Mouse (Mus musculus) forebrain, embryonic 12.5 days (tissue): ENCODE measurements at regions not wholly inside any gene's neighbourhood (a gene's known extent, or its start where the extent isn't known, plus 50 kb on each side); places are given as distances from the start of the nearest gene placed in this dataset.

Experiments used
- ATAC-seq: fragments of 200-750 bp; cut with Nextera tagmentation; 2 replicates; pipeline ENCODE4 v1.8.0; 2017; ENCODE audit warnings: moderate TSS enrichment; ENCODE audit not compliant: low FRiP score
- H3K27ac ChIP-seq: fragments of 300-500 bp; sonication (generic); 2 replicates; pipeline ENCODE4 v1.5.1; 2016; ENCODE audit warnings: mild to moderate bottlenecking
- H3K27me3 ChIP-seq: fragments of 300-500 bp; sonication (generic); 2 replicates; pipeline ENCODE4 v1.6.1; 2016; ENCODE audit warnings: mild to moderate bottlenecking
- H3K36me3 ChIP-seq: fragments of 300-500 bp; sonication (generic); replicated peaks from 2 replicates; pipeline ENCODE4 v1.6.1; 2016; ENCODE audit warnings: mild to moderate bottlenecking
- H3K4me1 ChIP-seq: fragments of 300-500 bp; sonication (generic); 2 replicates; pipeline ENCODE4 v1.6.1; 2016
- H3K4me2 ChIP-seq: fragments of 300-500 bp; sonication (generic); 2 replicates; pipeline ENCODE4 v1.6.1; 2016; ENCODE audit warnings: mild to moderate bottlenecking, moderate library complexity
- H3K4me3 ChIP-seq: fragments of 300-500 bp; sonication (generic); replicated peaks from 2 replicates; pipeline ENCODE4 v1.5.1; 2016; ENCODE audit warnings: mild to moderate bottlenecking
- H3K9ac ChIP-seq: fragments of 300-500 bp; sonication (generic); 2 replicates; pipeline ENCODE4 v1.6.1; 2016; ENCODE audit warnings: mild to moderate bottlenecking
- H3K9me3 ChIP-seq: fragments of 300-500 bp; sonication (generic); 2 replicates; pipeline ENCODE4 v1.6.1; 2016
- WGBS: fragments of 180-500 bp; shearing (Covaris S2); methylation state at CpG from one replicate; pipeline ENCODE4 v1.1.7; 2016; 5-methylcytosine and 5-hydroxymethylcytosine counted together

DNA sequence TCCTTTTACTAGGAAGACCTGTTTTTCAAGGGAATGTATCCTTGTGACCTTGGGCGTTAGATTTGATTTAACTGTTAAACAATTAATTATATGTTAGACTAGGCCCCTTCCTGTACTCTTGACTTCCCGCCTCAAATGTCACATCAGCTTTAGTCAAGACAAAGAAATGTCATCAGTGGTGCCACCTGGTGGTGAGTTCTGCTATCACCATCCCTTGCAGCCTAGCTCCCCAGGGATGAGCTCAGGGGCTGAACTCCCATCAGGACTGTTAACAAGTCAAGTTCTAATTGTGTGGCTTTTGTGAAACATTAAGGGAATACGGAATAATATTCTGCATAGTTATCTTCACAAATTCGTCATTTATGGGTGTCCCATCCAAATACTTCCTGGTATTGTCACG lies 436.8 kb downstream of the Fut8 start:
- Histone ChIP-seq H3K27me3 (no peaks in the 10 kb centered on the region; the same call in 1 of the 2 replicates), H3K9me3 (no peaks in the 10 kb centered on the region), H3K4me2 (no peak overlapping the region), H3K4me1 (peaks cover 6% of the 10 kb centered on the region; the same call in 1 of the 2 replicates), H3K9ac (no peak overlapping the region), H3K27ac (no peak overlapping the region), H3K4me3 (no peak overlapping the region), H3K36me3 (no peaks in the 10 kb centered on the region)
- 78% methylated on average over 5 of the region's 5 CpGs for WGBS
- ATAC-seq = no peak

GRCm38 (mm10) chr12:77678040-77678439 lies 440.1 kb downstream of the Fut8 start:
- H3K4me1 ChIP-seq = no peaks in the 10 kb centered on the region
- ATAC-seq = no peak
- H3K4me3 ChIP-seq = no peak overlapping the region
- H3K4me2 ChIP-seq = no peak overlapping the region
- no peaks in the 10 kb centered on the region for H3K9me3 ChIP-seq
- H3K9ac ChIP-seq = no peak overlapping the region
- WGBS = 72% methylated on average over 5 of the region's 5 CpGs
- H3K27ac ChIP-seq = no peak overlapping the region
- H3K27me3 ChIP-seq = no peaks in the 10 kb centered on the region; the same call in 1 of the 2 replicates
- no peaks in the 10 kb centered on the region for H3K36me3 ChIP-seq

- no peaks in the 10 kb centered on the region for H3K9me3 ChIP-seq
- H3K27ac ChIP-seq = no peak overlapping the region
- 73% methylated on average over 6 of the region's 6 CpGs for WGBS
- no peaks in the 10 kb centered on the region for H3K27me3 ChIP-seq
- no peak overlapping the region for H3K4me3 ChIP-seq
- H3K9ac ChIP-seq = no peak overlapping the region
- no peak overlapping the region for H3K4me2 ChIP-seq
- peaks cover 12% of the 10 kb centered on the region for H3K4me1 ChIP-seq
- no peaks in the 10 kb centered on the region for H3K36me3 ChIP-seq
- no peak for ATAC-seq
Measured at GRCm38 (mm10) chr12:77694101-77694500, 456.2 kb downstream of the Fut8 start.

- WGBS = 78% methylated on average over 8 of the region's 8 CpGs
- H3K9me3 ChIP-seq = no peaks in the 10 kb centered on the region
- H3K27me3 ChIP-seq = no peaks in the 10 kb centered on the region
- H3K9ac ChIP-seq = no peak overlapping the region
- ATAC-seq = no peak
- H3K4me1 ChIP-seq = peaks cover 15% of the 10 kb centered on the region
- no peak overlapping the region for H3K4me2 ChIP-seq
- H3K4me3 ChIP-seq = no peak overlapping the region
- H3K27ac ChIP-seq = no peak overlapping the region
- no peaks in the 10 kb centered on the region for H3K36me3 ChIP-seq
Measured at GRCm38 (mm10) chr12:77696039-77696631, 458.2 kb downstream of the Fut8 start.

DNA sequence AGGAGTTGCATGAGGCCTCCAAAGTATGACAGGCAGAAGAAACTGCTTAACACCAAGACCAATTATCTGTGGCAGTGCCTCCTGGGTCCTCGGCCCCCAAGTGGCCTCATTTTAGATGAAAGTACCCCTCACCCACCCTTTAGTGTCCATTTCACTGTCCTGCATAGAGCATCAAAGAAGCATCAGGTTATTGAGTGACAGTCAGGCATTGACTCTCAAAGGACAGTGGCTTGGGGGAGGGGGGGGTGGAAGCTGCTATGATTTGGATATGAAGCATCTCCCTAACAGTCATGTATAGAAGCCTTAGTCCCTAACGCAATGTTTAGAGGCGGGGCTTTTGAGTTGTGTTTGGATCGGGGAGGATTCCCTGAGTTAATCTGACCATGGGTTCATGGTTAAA lies 458.7 kb downstream of the Fut8 start:
- no peak overlapping the region for H3K4me3 ChIP-seq
- H3K4me2 ChIP-seq = no peak overlapping the region
- no peak for ATAC-seq
- H3K27ac ChIP-seq = no peak overlapping the region
- no peaks in the 10 kb centered on the region for H3K36me3 ChIP-seq
- H3K9me3 ChIP-seq = no peaks in the 10 kb centered on the region
- peaks cover 15% of the 10 kb centered on the region for H3K4me1 ChIP-seq
- no peak overlapping the region for H3K9ac ChIP-seq
- 88% methylated on average over 4 of the region's 4 CpGs for WGBS
- H3K27me3 ChIP-seq = no peaks in the 10 kb centered on the region

- peaks cover 15% of the 10 kb centered on the region for H3K4me1 ChIP-seq
- H3K27ac ChIP-seq = no peak overlapping the region
- H3K4me2 ChIP-seq = no peak overlapping the region
- WGBS = 74% methylated on average over 7 of the region's 7 CpGs
- ATAC-seq = no peak
- no peak overlapping the region for H3K9ac ChIP-seq
- H3K36me3 ChIP-seq = no peaks in the 10 kb centered on the region
- H3K27me3 ChIP-seq = no peaks in the 10 kb centered on the region
- H3K9me3 ChIP-seq = no peaks in the 10 kb centered on the region
- H3K4me3 ChIP-seq = no peak overlapping the region
Measured at GRCm38 (mm10) chr12:77698088-77698487, 460.2 kb downstream of the Fut8 start.

GRCm38 (mm10) chr12:77699896-77700605 lies 462.1 kb downstream of the Fut8 start:
- Histone ChIP-seq H3K36me3 (no peaks in the 10 kb centered on the region), H3K4me3 (no peak overlapping the region)
- WGBS = 31% methylated on average over 2 of the region's 2 CpGs

DNA sequence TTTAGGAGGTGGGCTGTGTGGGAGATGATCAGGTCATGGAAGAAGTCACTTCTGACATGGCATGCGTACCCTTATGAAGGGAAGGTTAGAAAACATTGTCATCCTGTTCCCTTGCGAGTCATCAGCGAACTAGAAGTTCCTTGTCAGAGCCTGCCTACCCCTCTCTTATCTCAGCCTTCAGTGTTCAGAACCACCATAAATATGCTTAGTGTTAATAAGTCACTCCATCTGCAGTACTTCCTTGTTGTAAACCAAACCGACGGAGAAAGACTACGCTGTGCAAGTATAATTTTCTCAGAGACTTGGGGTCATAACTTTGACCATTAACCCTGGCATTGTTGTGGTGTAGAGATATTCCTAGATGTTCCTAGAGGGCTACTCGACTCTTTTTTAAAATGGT lies 477.6 kb downstream of the Fut8 start:
- Histone ChIP-seq H3K27ac (peak overlapping the region; percentile 53; the same call in 1 of the 2 replicates), H3K4me2 (no peak overlapping the region), H3K36me3 (no peaks in the 10 kb centered on the region), H3K9me3 (no peaks in the 10 kb centered on the region), H3K9ac (no peak overlapping the region), H3K4me1 (peaks cover 16% of the 10 kb centered on the region), H3K4me3 (no peak overlapping the region), H3K27me3 (no peaks in the 10 kb centered on the region)
- ATAC-seq = no peak
- WGBS = 77% methylated on average over 7 of the region's 7 CpGs

More at GRCm38 (mm10) chr12:77699896-77700605, 462.1 kb downstream of the Fut8 start:
- H3K27me3 ChIP-seq = no peaks in the 10 kb centered on the region
- peaks cover 15% of the 10 kb centered on the region for H3K4me1 ChIP-seq
- ATAC-seq = no peak
- no peak overlapping the region for H3K9ac ChIP-seq
- H3K4me2 ChIP-seq = no peak overlapping the region
- H3K27ac ChIP-seq = no peak overlapping the region
- H3K9me3 ChIP-seq = no peaks in the 10 kb centered on the region

- no peak overlapping the region for H3K4me2 ChIP-seq
- no peak overlapping the region for H3K4me3 ChIP-seq
- H3K36me3 ChIP-seq = no peaks in the 10 kb centered on the region
- no peak overlapping the region for H3K9ac ChIP-seq
- 2% methylated on average over 2 of the region's 2 CpGs for WGBS
- peak overlapping the region; percentile 53; the same call in 1 of the 2 replicates for H3K27ac ChIP-seq
- H3K9me3 ChIP-seq = no peaks in the 10 kb centered on the region
- peak; percentile 83 for ATAC-seq
- no peaks in the 10 kb centered on the region for H3K27me3 ChIP-seq
- peaks cover 16% of the 10 kb centered on the region for H3K4me1 ChIP-seq
Measured at GRCm38 (mm10) chr12:77715979-77716378, 478.1 kb downstream of the Fut8 start.

- H3K4me1 ChIP-seq = no peaks in the 10 kb centered on the region
- no peak overlapping the region for H3K9ac ChIP-seq
- ATAC-seq = no peak
- no peaks in the 10 kb centered on the region for H3K9me3 ChIP-seq
- no peak overlapping the region for H3K4me2 ChIP-seq
- H3K27ac ChIP-seq = no peak overlapping the region
- no peaks in the 10 kb centered on the region for H3K36me3 ChIP-seq
- no peaks in the 10 kb centered on the region for H3K27me3 ChIP-seq
- no peak overlapping the region for H3K4me3 ChIP-seq
- WGBS = 36% methylated on average over 4 of the region's 4 CpGs
Measured at GRCm38 (mm10) chr12:77727766-77728165, 466.3 kb upstream of the Gm6657 start.

DNA sequence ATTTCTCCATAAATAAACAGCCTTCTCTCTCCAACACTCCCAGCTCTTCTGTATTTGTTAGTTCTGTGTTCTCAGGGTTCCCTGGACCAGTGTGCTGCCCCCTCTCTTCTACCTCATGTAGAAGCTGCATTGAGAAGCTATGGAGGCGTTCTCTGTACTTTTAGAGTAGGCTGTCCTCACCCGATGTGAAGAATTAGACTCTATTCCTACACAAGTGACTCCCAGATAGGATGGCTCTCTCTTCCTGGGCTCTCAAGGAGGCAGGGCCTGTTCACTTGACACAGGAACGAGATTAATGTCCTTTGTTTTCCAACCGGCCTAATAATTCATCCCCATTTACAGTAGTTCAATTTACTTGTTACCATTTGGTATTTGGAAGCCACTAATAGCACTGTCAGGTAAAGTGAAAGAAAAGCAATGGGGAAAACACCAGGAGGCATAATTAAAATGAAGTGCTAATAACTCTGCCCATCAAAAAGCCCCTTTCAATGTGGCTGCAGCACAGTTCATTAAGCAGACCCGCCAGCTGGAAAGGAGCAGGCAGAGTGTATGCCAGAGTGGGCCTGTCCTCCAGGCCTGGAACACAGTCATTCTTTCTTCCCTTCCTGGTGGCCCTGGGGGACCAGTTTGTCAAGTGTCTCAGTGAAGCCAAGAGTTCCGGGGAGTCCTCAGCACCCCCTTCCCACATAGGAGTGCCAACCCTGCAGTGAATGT lies 454.8 kb upstream of the Gm6657 start:
- no peak overlapping the region for H3K4me2 ChIP-seq
- H3K27ac ChIP-seq = peak overlapping the region; percentile 31; the same call in 1 of the 2 replicates
- no peaks in the 10 kb centered on the region for H3K36me3 ChIP-seq
- 30% methylated on average over 6 of the region's 6 CpGs for WGBS
- peaks cover 18% of the 10 kb centered on the region for H3K27me3 ChIP-seq
- peak; percentile 76; the same call in 1 of the 2 replicates for ATAC-seq
- no peaks in the 10 kb centered on the region for H3K9me3 ChIP-seq
- peaks cover 13% of the 10 kb centered on the region for H3K4me1 ChIP-seq
- H3K4me3 ChIP-seq = no peak overlapping the region
- H3K9ac ChIP-seq = no peak overlapping the region

GRCm38 (mm10) chr12:77742716-77743115 lies 451.3 kb upstream of the Gm6657 start:
- no peak overlapping the region for H3K27ac ChIP-seq
- H3K36me3 ChIP-seq = no peaks in the 10 kb centered on the region
- H3K4me3 ChIP-seq = no peak overlapping the region
- H3K27me3 ChIP-seq = peaks cover 14% of the 10 kb centered on the region
- ATAC-seq = no peak
- WGBS = 22% methylated on average over 3 of the region's 3 CpGs
- H3K4me1 ChIP-seq = peaks cover 13% of the 10 kb centered on the region
- H3K4me2 ChIP-seq = no peak overlapping the region
- no peak overlapping the region for H3K9ac ChIP-seq
- no peaks in the 10 kb centered on the region for H3K9me3 ChIP-seq
